Mouse (Mus musculus) cortical plate, adult 2 months (tissue): ENCODE data around the gene Uqcc3. TPM values are rescaled to one million over a fixed set of nuclear protein-coding genes. Genes with fewer than 3 reads are reported as not detected.

Experiments
- H3K27ac ChIP-seq: fragments of 200-500 bp; 2 replicates; pipeline ENCODE4 v1.5.1; 2012; ENCODE audit warnings: low read length, control low read depth, inconsistent platforms; ENCODE audit not compliant: insufficient read depth
- H3K4me1 ChIP-seq: fragments of 200-500 bp; 2 replicates; pipeline ENCODE4 v1.6.1; 2011; ENCODE audit warnings: low read length; ENCODE audit not compliant: control insufficient read depth, insufficient read depth
- H3K4me3 ChIP-seq: fragments of 200-500 bp; 2 replicates; pipeline ENCODE4 v1.5.1; 2011; ENCODE audit warnings: mild to moderate bottlenecking, low read length, control low read depth; ENCODE audit not compliant: insufficient read depth
- CTCF ChIP-seq: fragments of 200-500 bp; IDR thresholded peaks from 2 replicates; pipeline ENCODE4 v1.5.1; 2011; ENCODE audit warnings: mild to moderate bottlenecking, control low read depth, low read length; ENCODE audit not compliant: insufficient read depth; ENCODE audit errors: extremely low read depth
- POLR2A ChIP-seq: fragments of 200-500 bp; IDR thresholded peaks from 2 replicates; pipeline ENCODE4 v1.6.1; 2011; ENCODE audit warnings: mild to moderate bottlenecking, low read length, control low read depth; ENCODE audit not compliant: insufficient read depth; ENCODE audit errors: extremely low read depth
- polyA plus RNA-seq: library from polyadenylated mRNA; depleted of rRNA; stranded (reverse); fragments of >200 nt; gene quantifications from 2 replicates; pipeline ENCODE4 v1.2.3, GENCODE M21; 2012

Gene Uqcc3
- polyA plus RNA-seq, 1 experiment, result 70.1 TPM

GRCm38 (mm10) chr19:8895397-8895960 is 14.8 kb upstream of the Uqcc3 start:
- no peak overlapping the region for H3K4me3 ChIP-seq

GRCm38 (mm10) chr19:8892829-8893766 is 12.4 kb upstream of the Uqcc3 start, which contains the start of gene Ints5:
TSS of gene Ints5 (plus strand) at chr19:8893005.
- H3K4me1 ChIP-seq, result no peaks in the 10 kb centered on the region; the same call in 1 of the 2 replicates
- TF ChIP-seq CTCF (no peak), POLR2A (peak; percentile 81)
- peak within 1 kb of the TSS; percentile 78 for H3K4me3 ChIP-seq
- H3K27ac ChIP-seq, result no peak within 1 kb of the TSS

More at GRCm38 (mm10) chr19:8895397-8895960, 14.8 kb upstream of the Uqcc3 start:
- no peak overlapping the region for H3K27ac ChIP-seq
- TF ChIP-seq POLR2A, result no peak
- no peak for TF ChIP-seq CTCF
- no peaks in the 10 kb centered on the region; the same call in 1 of the 2 replicates for H3K4me1 ChIP-seq

DNA sequence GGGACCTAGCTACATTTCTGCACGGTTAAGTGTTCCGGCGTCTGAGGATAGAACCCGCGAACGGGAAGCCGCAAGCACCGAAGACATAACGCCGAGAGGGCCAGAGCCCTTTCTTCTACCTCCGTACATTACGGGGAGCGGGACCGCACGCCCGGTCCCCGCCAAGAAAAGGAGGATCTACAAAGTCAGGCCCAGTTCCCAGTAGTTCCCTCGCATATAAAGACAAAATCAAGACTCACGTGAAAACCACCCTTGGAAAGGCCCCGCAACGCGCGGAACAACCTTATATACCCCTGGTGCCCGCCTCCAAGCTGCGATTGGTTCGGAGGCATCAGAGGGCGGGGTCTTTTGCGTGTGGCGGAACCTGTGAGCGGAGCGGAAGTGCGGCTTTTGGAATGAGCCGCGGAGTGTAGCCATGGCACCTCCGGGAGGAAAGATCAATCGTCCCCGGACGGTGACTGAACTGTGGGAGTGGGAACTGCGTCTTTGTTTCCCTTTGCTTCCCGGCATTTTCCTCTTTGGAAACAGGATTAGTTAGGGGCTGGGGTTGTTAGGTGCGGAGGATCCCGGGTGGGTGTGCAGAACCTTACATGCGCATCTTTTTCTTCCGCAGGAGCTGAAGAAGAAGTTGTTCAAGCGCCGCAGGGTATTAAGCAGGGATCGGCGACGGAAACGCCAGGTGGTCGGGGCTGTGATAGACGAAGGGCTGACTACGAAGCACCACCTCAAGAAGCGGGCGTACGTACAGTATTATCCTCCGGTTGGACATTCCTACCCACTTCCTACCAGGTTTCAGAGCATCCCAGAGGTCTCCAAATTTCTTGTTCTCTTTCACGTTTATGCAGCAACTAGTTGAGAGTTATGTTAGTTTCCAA is 8.0 kb upstream of the Uqcc3 start, which contains the start of the genes 1810009A15Rik and Gm49416:
Gene 1810009A15Rik (plus strand): TSS at position 343 of the 875 bp plus-strand sequence.
Gene Gm49416 (plus strand): TSS at position 416 of the 875 bp plus-strand sequence.
- Histone ChIP-seq H3K4me1 (no peaks in the 10 kb centered on the region; the same call in 1 of the 2 replicates), H3K27ac (no peak within 1 kb of the TSS), H3K4me3 (peak within 1 kb of the TSS; percentile 49)
- TF ChIP-seq CTCF (no peak), POLR2A (peak; percentile 95)

DNA sequence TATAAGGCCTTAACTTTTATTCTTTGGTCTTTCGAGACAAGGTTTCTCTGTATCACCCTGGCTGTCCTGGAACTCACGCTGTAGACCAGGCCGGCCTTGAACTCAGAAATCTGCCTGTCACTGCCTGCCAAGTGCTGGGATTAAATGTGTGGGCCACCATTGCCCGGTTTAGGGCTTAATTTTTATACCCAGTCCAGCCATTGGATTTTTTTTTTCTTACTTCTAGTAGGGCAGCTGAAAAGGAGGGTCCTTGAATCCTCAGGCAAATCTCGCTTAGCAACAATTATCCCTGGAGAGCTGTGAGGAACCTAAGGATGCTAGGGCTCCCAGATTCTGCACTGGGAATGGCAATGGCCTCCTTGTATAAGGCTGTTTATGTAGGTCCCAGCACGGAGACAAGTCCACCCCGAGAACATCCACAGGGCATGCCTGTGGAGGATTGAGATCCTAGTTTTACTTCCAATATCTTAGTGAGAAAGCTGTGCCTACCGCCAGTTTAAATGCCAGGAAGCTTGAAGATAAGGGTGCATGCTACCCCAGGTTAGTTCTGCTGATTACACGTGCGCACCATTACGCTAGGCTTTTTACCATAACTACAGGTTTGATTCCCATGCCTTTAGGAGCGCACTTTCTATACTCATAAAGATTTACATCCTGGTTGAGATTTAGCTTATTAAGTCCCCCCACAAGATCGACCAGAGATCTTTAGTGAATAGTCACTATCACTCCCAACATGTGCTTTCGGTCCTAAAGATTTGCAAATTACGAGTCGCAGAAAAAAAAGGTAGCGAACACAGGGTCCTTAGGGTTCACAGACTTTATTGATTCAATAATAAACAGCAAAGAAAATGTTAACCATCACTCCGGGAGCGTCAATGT is 7.1 kb upstream of the Uqcc3 start:
- no peak overlapping the region for H3K27ac ChIP-seq
- peak overlapping the region; percentile 49 for H3K4me3 ChIP-seq
- TF ChIP-seq CTCF (no peak), POLR2A (no peak)

GRCm38 (mm10) chr19:8886916-8887584 is 6.3 kb upstream of the Uqcc3 start:
- H3K4me1 ChIP-seq, result no peaks in the 10 kb centered on the region; the same call in 1 of the 2 replicates
- no peak for TF ChIP-seq POLR2A
- TF ChIP-seq CTCF, result no peak
- no peak overlapping the region for H3K4me3 ChIP-seq
- no peak overlapping the region for H3K27ac ChIP-seq

More for the DNA sequence above, 7.1 kb upstream of the Uqcc3 start:
- H3K4me1 ChIP-seq, result no peaks in the 10 kb centered on the region; the same call in 1 of the 2 replicates

- Histone ChIP-seq H3K27ac (no peak within 1 kb of the TSS), H3K4me3 (no peak within 1 kb of the TSS), H3K4me1 (peaks cover 3% of the 10 kb centered on the region)
- TF ChIP-seq POLR2A, result no peak
- TF ChIP-seq CTCF, result no peak
These were observed 2.9 kb upstream of the Uqcc3 start, which contains the start of the genes Lbhd1 and Gm49403 for GRCm38 (mm10) chr19:8883616-8884015. TSS of gene Lbhd1 (plus strand) at chr19:8883732. TSS of gene Gm49403 (plus strand) at chr19:8883930.

DNA sequence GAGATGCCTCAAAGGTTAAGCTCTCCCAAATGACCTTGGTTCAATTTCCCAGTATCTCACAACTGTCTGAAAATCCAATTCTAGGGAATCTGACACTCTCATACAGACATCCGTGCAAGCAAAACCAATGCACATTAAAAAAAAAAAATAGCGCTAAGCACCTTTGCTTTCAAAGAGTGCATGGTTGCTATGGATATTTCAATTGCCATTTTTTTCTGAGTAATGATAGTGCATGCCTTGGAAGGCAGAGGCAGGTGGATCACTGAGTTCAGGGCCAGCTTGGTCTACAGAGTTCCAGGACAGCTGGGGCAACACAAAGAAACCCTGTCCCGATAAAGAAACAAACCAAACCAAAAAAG is 290 bp upstream of the Uqcc3 start:
- TF ChIP-seq POLR2A, result no peak
- no peak for TF ChIP-seq CTCF
- Histone ChIP-seq H3K4me1 (peaks cover 3% of the 10 kb centered on the region), H3K27ac (no peak overlapping the region), H3K4me3 (peak overlapping the region; percentile 94)

DNA sequence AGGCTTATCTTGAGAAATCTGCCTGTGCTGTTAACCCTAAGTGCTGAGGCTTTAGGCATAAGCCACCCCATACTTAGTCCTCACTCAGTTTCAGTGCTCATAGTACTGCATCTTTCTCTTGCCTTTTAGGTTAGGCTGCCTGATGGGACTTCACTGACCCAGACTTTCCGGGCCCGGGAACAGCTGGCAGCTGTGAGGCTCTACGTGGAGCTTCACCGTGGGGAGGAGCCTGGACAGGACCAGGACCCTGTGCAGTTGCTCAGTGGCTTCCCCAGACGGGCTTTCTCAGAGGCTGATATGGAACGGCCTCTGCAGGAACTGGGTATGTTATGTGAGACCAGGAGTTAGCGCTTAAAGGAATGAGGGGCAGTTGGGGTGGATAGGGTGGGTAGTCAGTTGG is 5.7 kb downstream of the Uqcc3 start:
- TF ChIP-seq POLR2A (no peak), CTCF (no peak)
- Histone ChIP-seq H3K27ac (no peak overlapping the region), H3K4me3 (no peak overlapping the region), H3K4me1 (peaks cover 2% of the 10 kb centered on the region)
